Mouse (Mus musculus): Measurements from ENCODE around the gene Neurog1. TPM values are rescaled to one million over a fixed set of nuclear protein-coding genes. Genes with fewer than 3 reads are reported as not detected.

The Neurog1 gene
- polyA plus RNA-seq, 1 experiment: 10.1 TPM

GRCm38 (mm10) chr13:56208225-56209066 is 43.5 kb downstream of the Neurog1 start:
- peak; percentile 91 for DNase-seq (ENCODE audit: low read depth)
- TF ChIP-seq CTCF (IDR thresholded peaks at IDR 0.05; ENCODE audit: borderline replicate concordance, extremely low read depth, insufficient read depth, insufficient read length) (no peak), POLR2A (IDR thresholded peaks at IDR 0.05; ENCODE audit: borderline replicate concordance, extremely low read depth, insufficient read depth, insufficient read length, poor library complexity, severe bottlenecking) (no peak)

Other genes with a start within 250 kb of the Neurog1 start
- 317 and 334 TPM in 2 replicates for gene H2afy, start 115.8 kb downstream of the Neurog1 start, polyA plus RNA-seq (2012; rRNA removed)
- 0.37 and 0.70 TPM in 2 replicates for gene Tifab, start 73.3 kb downstream of the Neurog1 start, polyA plus RNA-seq (2012; rRNA removed)
- 30.1 and 35.9 TPM in 2 replicates for gene Cxcl14, start 44.4 kb upstream of the Neurog1 start, polyA plus RNA-seq (2012; rRNA removed)
- gene Gm3045, start 174.4 kb upstream of the Neurog1 start, polyA plus RNA-seq (2012; rRNA removed): not detected in 2 replicates
- gene Slc25a48, start 186.2 kb upstream of the Neurog1 start, polyA plus RNA-seq (2012; rRNA removed): 0.13 and 0.27 TPM in 2 replicates
- not detected in 2 replicates for gene Il9, start 230.1 kb upstream of the Neurog1 start, polyA plus RNA-seq (2012; rRNA removed)

Data from brain, embryonic 14.5 days (tissue).